Mouse (Mus musculus): Measurements from ENCODE around the gene Mylk. TPM values are rescaled to one million over a fixed set of nuclear protein-coding genes. Genes with fewer than 3 reads are reported as not detected.

The Mylk gene
- polyA plus RNA-seq, 1 experiment from 2014 or later, result 3.9 TPM

DNA sequence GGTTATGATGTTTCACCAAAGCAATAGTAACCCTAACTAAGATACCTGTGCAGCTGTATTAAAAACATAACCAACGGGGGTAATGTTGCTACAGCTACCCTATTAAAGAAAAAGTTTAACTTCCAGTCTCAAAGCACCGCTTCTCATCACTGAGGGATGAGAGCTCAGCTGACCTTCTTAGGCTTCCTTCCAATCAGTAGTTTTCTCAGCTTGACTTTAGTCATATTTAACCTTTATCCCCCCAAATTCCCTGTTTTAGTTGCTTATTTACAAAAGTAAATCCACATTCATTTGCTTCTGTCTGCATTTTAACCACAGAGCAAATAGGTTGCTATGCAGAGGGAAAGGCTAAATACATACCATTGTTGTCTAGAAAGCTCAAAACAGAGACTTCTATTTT, 259.7 kb downstream of the Mylk start:
- no peak for DNase-seq (ENCODE audit: low spot score)
- ATAC-seq (ENCODE audit: insufficient read depth, low FRiP score, low TSS enrichment), result no peak
- H3K9ac ChIP-seq (ENCODE audit: low read length), result no peak overlapping the region
- H3K4me2 ChIP-seq (ENCODE audit: low read depth), result no peak overlapping the region
- H3K27me3 ChIP-seq (ENCODE audit: control insufficient read depth, insufficient read depth, low read length), result no peaks in the 10 kb centered on the region
- no peak overlapping the region for H3K4me3 ChIP-seq (ENCODE audit: low read depth, low read length)
- no peaks in the 10 kb centered on the region for H3K36me3 ChIP-seq (ENCODE audit: control insufficient read depth, insufficient read depth, low read length)
- H3K27ac ChIP-seq (ENCODE audit: low read depth, low read length), result no peak overlapping the region
- peaks cover 6% of the 10 kb centered on the region for H3K4me1 ChIP-seq (ENCODE audit: control insufficient read depth, insufficient read depth, low read length)
- 93% methylated on average over 2 of the region's 2 CpGs for WGBS
- no peaks in the 10 kb centered on the region for H3K9me3 ChIP-seq (ENCODE audit: control insufficient read depth, low read length)

- ATAC-seq (ENCODE audit: insufficient read depth, low FRiP score, low TSS enrichment) (no peak), DNase-seq (ENCODE audit: low spot score) (no peak)
- H3K27ac ChIP-seq (ENCODE audit: low read depth, low read length), result no peak overlapping the region
- no peak overlapping the region for H3K4me3 ChIP-seq (ENCODE audit: low read depth, low read length)
- no peak overlapping the region for H3K4me2 ChIP-seq (ENCODE audit: low read depth)
- H3K4me1 ChIP-seq (ENCODE audit: control insufficient read depth, insufficient read depth, low read length), result peaks cover under 1% of the 10 kb centered on the region; the same call in 1 of the 2 replicates
- H3K27me3 ChIP-seq (ENCODE audit: control insufficient read depth, insufficient read depth, low read length), result no peaks in the 10 kb centered on the region
- WGBS, result 91% methylated on average over 5 of the region's 5 CpGs
- no peak overlapping the region for H3K9ac ChIP-seq (ENCODE audit: low read length)
- no peaks in the 10 kb centered on the region for H3K9me3 ChIP-seq (ENCODE audit: control insufficient read depth, low read length)
- H3K36me3 ChIP-seq (ENCODE audit: control insufficient read depth, insufficient read depth, low read length), result no peaks in the 10 kb centered on the region
These were observed 261.2 kb downstream of the Mylk start for GRCm38 (mm10) chr16:35006251-35006650.

DNA sequence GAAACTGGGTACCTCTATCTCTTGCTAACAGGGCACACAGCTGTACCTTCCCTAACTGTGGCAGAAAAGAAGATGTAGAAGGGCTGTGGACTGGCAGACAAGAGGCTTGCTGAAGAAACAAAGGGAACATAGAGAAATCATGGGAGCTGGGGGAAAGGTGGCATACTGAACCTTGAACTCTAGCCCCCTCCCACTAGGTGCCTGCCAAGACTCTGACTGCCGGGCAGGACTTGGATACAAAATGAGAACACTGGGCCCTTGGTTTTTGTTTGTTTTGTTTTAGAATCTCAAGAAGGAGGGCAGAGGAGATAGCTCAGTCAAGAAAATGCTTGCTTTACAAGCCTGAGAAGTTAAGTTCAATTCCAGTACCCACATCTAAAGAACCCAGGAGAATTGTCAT, 262.4 kb downstream of the Mylk start:
- H3K4me1 ChIP-seq (ENCODE audit: control insufficient read depth, insufficient read depth, low read length), result no peaks in the 10 kb centered on the region
- H3K27me3 ChIP-seq (ENCODE audit: control insufficient read depth, insufficient read depth, low read length), result no peaks in the 10 kb centered on the region
- H3K4me3 ChIP-seq (ENCODE audit: low read depth, low read length), result no peak overlapping the region
- ATAC-seq (ENCODE audit: insufficient read depth, low FRiP score, low TSS enrichment) (no peak), DNase-seq (ENCODE audit: low spot score) (no peak)
- no peaks in the 10 kb centered on the region for H3K36me3 ChIP-seq (ENCODE audit: control insufficient read depth, insufficient read depth, low read length)
- no peak overlapping the region for H3K27ac ChIP-seq (ENCODE audit: low read depth, low read length)
- no peak overlapping the region for H3K4me2 ChIP-seq (ENCODE audit: low read depth)
- WGBS, result 68% methylated on average over 1 of the region's 1 CpGs
- H3K9ac ChIP-seq (ENCODE audit: low read length), result no peak overlapping the region
- H3K9me3 ChIP-seq (ENCODE audit: control insufficient read depth, low read length), result no peaks in the 10 kb centered on the region

- Histone ChIP-seq H3K4me2 (ENCODE audit: low read depth) (no peak overlapping the region), H3K9ac (ENCODE audit: low read length) (no peak overlapping the region), H3K27me3 (ENCODE audit: control insufficient read depth, insufficient read depth, low read length) (no peaks in the 10 kb centered on the region), H3K4me3 (ENCODE audit: low read depth, low read length) (no peak overlapping the region), H3K9me3 (ENCODE audit: control insufficient read depth, low read length) (no peaks in the 10 kb centered on the region), H3K4me1 (ENCODE audit: control insufficient read depth, insufficient read depth, low read length) (no peaks in the 10 kb centered on the region), H3K36me3 (ENCODE audit: control insufficient read depth, insufficient read depth, low read length) (no peaks in the 10 kb centered on the region), H3K27ac (ENCODE audit: low read depth, low read length) (no peak overlapping the region)
- no peak for ATAC-seq (ENCODE audit: insufficient read depth, low FRiP score, low TSS enrichment)
- DNase-seq (ENCODE audit: low spot score), result no peak
These were observed 263.4 kb downstream of the Mylk start for GRCm38 (mm10) chr16:35008447-35008846.

- Histone ChIP-seq H3K4me3 (ENCODE audit: low read depth, low read length) (no peak overlapping the region), H3K9ac (ENCODE audit: low read length) (no peak overlapping the region), H3K4me1 (ENCODE audit: control insufficient read depth, insufficient read depth, low read length) (no peaks in the 10 kb centered on the region), H3K27me3 (ENCODE audit: control insufficient read depth, insufficient read depth, low read length) (no peaks in the 10 kb centered on the region), H3K4me2 (ENCODE audit: low read depth) (no peak overlapping the region), H3K9me3 (ENCODE audit: control insufficient read depth, low read length) (no peaks in the 10 kb centered on the region), H3K27ac (ENCODE audit: low read depth, low read length) (no peak overlapping the region), H3K36me3 (ENCODE audit: control insufficient read depth, insufficient read depth, low read length) (no peaks in the 10 kb centered on the region)
- no peak for DNase-seq (ENCODE audit: low spot score)
- ATAC-seq (ENCODE audit: insufficient read depth, low FRiP score, low TSS enrichment), result no peak
- 86% methylated on average over 2 of the region's 2 CpGs for WGBS
These were observed 268.5 kb downstream of the Mylk start for GRCm38 (mm10) chr16:35013501-35013900.

DNA sequence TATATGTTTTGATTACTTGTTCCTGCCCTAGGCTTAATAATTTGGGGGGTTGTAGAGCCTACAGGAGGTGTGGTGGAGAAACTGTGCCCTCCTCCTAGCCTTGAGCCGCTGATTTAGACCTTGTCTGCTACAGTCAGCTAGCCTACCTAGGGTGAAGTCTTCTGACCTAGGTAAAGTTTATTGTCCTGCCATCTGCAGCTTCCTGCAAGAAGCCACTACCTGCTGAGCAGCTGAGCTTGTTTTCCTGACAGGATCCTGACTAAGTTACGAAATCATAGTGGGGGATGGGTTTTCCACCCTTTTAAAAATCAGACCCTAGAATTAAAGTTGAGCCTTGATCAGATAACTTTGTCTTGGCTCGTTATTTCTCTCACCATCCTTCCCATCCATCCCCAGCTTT, 271.5 kb downstream of the Mylk start:
- Histone ChIP-seq H3K9ac (ENCODE audit: low read length) (no peak overlapping the region), H3K4me1 (ENCODE audit: control insufficient read depth, insufficient read depth, low read length) (no peaks in the 10 kb centered on the region), H3K27ac (ENCODE audit: low read depth, low read length) (no peak overlapping the region), H3K36me3 (ENCODE audit: control insufficient read depth, insufficient read depth, low read length) (no peaks in the 10 kb centered on the region), H3K9me3 (ENCODE audit: control insufficient read depth, low read length) (no peaks in the 10 kb centered on the region), H3K4me2 (ENCODE audit: low read depth) (no peak overlapping the region), H3K4me3 (ENCODE audit: low read depth, low read length) (no peak overlapping the region), H3K27me3 (ENCODE audit: control insufficient read depth, insufficient read depth, low read length) (no peaks in the 10 kb centered on the region)
- no peak for DNase-seq (ENCODE audit: low spot score)
- ATAC-seq (ENCODE audit: insufficient read depth, low FRiP score, low TSS enrichment), result no peak
- WGBS, result 65% methylated on average over 3 of the region's 3 CpGs

DNA sequence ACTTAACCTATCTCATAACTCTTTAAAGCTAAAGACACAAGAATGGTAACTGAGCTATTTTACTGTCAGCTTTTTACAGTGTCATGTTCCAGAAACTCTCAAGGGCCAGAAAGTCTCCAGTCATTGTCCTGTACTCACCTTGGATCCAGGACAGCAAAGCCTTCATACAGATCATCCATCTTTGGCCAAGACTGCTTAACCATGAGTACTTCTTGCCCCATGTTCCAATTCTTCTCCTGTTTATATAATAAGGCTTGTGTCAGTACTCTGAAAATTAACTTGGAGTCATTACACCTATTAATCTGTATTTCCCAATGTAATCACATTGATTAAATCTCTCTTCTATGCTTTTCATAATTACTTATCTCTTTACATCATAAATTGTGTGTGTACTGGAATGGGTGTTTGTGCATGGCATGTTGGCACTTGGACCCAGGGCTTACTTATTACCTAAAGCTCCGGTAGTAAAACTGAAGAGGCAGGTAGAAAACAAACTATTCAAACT, 273.5 kb downstream of the Mylk start:
- Histone ChIP-seq H3K27me3 (ENCODE audit: control insufficient read depth, insufficient read depth, low read length) (no peaks in the 10 kb centered on the region), H3K36me3 (ENCODE audit: control insufficient read depth, insufficient read depth, low read length) (no peaks in the 10 kb centered on the region), H3K4me2 (ENCODE audit: low read depth) (no peak overlapping the region), H3K9ac (ENCODE audit: low read length) (no peak overlapping the region), H3K27ac (ENCODE audit: low read depth, low read length) (no peak overlapping the region), H3K9me3 (ENCODE audit: control insufficient read depth, low read length) (no peaks in the 10 kb centered on the region), H3K4me3 (ENCODE audit: low read depth, low read length) (no peak overlapping the region), H3K4me1 (ENCODE audit: control insufficient read depth, insufficient read depth, low read length) (no peaks in the 10 kb centered on the region)
- WGBS, result 92% methylated on average over 1 of the region's 1 CpGs
- ATAC-seq (ENCODE audit: insufficient read depth, low FRiP score, low TSS enrichment) (no peak), DNase-seq (ENCODE audit: low spot score) (no peak)

DNA sequence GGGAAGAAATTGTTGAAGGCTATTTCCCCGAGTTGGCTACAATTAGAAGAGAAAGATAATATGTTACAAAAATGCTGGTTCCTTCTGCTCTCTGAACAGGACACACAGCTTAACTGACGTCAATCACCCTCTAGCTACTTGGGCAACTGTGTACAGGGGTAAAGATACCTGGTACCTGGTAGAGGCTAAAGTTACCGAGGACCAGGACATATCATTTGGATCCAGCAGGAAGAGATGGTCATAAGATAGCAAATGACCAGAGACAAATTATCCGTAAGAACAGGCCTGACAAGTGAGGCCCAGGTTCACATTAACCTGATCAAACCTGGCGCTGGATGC, 276.9 kb downstream of the Mylk start:
- Histone ChIP-seq H3K27ac (ENCODE audit: low read depth, low read length) (no peak overlapping the region), H3K36me3 (ENCODE audit: control insufficient read depth, insufficient read depth, low read length) (peaks cover 2% of the 10 kb centered on the region; the same call in 1 of the 2 replicates), H3K4me2 (ENCODE audit: low read depth) (peak overlapping the region; percentile 38), H3K4me1 (ENCODE audit: control insufficient read depth, insufficient read depth, low read length) (no peaks in the 10 kb centered on the region), H3K9ac (ENCODE audit: low read length) (no peak overlapping the region), H3K9me3 (ENCODE audit: control insufficient read depth, low read length) (no peaks in the 10 kb centered on the region), H3K27me3 (ENCODE audit: control insufficient read depth, insufficient read depth, low read length) (no peaks in the 10 kb centered on the region), H3K4me3 (ENCODE audit: low read depth, low read length) (peak overlapping the region; percentile 88)
- WGBS, result 58% methylated on average over 5 of the region's 5 CpGs
- ATAC-seq (ENCODE audit: insufficient read depth, low FRiP score, low TSS enrichment) (no peak), DNase-seq (ENCODE audit: low spot score) (no peak)

DNA sequence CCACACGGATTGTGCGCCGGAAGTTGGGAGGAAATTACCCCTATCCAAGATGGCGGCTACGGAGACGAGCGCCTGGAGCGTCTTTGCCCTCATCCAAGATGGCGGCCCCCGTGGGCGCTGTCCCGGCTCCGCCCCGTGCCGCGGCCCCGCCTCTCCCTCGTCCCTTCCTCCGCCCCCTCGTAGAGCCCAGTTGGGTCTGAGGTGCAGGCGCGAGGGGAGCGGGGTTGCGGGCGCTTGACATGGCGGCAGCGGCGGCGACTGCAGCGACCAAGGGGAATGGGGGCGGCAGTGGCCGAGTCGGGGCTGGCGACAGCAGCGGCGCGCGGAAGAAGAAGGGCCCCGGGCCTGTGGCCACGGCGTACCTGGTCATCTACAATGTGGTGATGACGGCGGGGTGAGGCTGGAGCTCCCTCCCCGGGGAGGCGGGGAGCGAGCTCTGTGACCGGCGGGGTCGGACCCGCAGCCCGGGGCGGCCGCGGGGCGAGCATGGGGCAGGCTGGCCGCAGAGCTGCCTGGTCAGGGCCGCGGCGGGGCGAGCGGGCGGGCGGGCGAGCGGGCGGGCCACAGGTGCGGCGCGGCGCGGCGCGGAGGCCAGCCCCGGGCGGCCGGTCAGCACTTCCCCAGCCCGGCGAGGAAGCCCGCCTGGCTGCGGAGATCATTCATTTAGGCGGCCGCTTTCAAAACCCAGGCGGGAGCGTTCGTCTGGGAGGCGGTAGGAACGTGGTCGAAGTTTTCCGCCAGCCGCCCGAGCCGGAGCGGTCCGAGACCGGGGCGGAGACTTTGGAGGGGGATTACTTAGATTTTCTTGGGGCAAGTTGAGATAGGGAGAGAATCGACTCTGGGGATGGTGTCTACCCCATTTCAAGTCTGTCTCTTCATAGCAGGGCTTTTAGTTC, 277.5 kb downstream of the Mylk start, which contains the start of gene Hacd2:
TSS of gene Hacd2 (plus strand) at position 187 of the 896 bp plus-strand sequence.
- DNase-seq (ENCODE audit: low spot score) (peak; percentile 97), ATAC-seq (ENCODE audit: insufficient read depth, low FRiP score, low TSS enrichment) (peak; percentile 99)
- H3K4me1 ChIP-seq (ENCODE audit: control insufficient read depth, insufficient read depth, low read length), result no peaks in the 10 kb centered on the region
- H3K9ac ChIP-seq (ENCODE audit: low read length), result peak within 1 kb of the TSS; percentile 87
- WGBS, result under 1% methylated on average over 83 of the region's 97 CpGs
- H3K4me2 ChIP-seq (ENCODE audit: low read depth), result peak within 1 kb of the TSS; percentile 52
- peak within 1 kb of the TSS; percentile 88 for H3K4me3 ChIP-seq (ENCODE audit: low read depth, low read length)
- H3K36me3 ChIP-seq (ENCODE audit: control insufficient read depth, insufficient read depth, low read length), result peaks cover 2% of the 10 kb centered on the region; the same call in 1 of the 2 replicates
- H3K9me3 ChIP-seq (ENCODE audit: control insufficient read depth, low read length), result no peaks in the 10 kb centered on the region
- H3K27me3 ChIP-seq (ENCODE audit: control insufficient read depth, insufficient read depth, low read length), result no peaks in the 10 kb centered on the region
- H3K27ac ChIP-seq (ENCODE audit: low read depth, low read length), result peak within 1 kb of the TSS; percentile 83

All from neural tube, embryonic 11.5 days (tissue).